Mouse (Mus musculus): ENCODE results near the gene Ptpa. TPM values are rescaled to one million over a fixed set of nuclear protein-coding genes. Genes with fewer than 3 reads are reported as not detected.

Gene Ptpa
- polyA plus RNA-seq, 1 experiment from 2014 or later, result 129 TPM

DNA sequence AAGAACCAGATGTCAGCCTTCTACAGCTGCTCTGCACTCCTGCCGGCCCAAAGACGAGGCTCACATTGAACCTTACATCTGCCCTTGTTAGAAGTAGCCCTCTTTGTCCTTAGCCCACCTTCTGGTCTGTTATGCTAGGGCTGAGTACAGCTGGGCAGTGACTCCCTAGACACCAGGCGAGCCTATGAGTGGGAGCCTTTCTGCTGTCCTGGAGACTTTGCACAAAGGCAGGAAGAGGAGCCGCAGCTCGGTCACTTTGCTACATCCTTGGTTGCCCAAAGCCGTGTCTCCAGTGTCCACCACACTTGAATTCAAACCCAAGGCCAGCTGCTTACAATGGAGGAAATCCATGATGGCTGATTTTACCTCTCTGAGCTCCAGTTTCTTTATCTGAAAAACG, 32.5 kb downstream of the Ptpa start:
- no peak overlapping the region for H3K9ac ChIP-seq
- no peak for ATAC-seq (ENCODE audit: insufficient read depth)
- no peak overlapping the region for H3K4me3 ChIP-seq (replicated peaks)
- no peaks in the 10 kb centered on the region for H3K27me3 ChIP-seq
- no peak overlapping the region for H3K4me2 ChIP-seq
- H3K4me1 ChIP-seq (replicated peaks), result peaks cover 16% of the 10 kb centered on the region
- H3K27ac ChIP-seq (replicated peaks), result no peak overlapping the region
- H3K9me3 ChIP-seq (replicated peaks), result 0 out of 2 replicates have a peak, but pooled peaks cover 6% of the 10 kb centered on the region
- WGBS (ENCODE audit: insufficient replicate concordance), result 93% methylated on average over 7 of the region's 7 CpGs
- peaks cover 78% of the 10 kb centered on the region for H3K36me3 ChIP-seq (replicated peaks)

DNA sequence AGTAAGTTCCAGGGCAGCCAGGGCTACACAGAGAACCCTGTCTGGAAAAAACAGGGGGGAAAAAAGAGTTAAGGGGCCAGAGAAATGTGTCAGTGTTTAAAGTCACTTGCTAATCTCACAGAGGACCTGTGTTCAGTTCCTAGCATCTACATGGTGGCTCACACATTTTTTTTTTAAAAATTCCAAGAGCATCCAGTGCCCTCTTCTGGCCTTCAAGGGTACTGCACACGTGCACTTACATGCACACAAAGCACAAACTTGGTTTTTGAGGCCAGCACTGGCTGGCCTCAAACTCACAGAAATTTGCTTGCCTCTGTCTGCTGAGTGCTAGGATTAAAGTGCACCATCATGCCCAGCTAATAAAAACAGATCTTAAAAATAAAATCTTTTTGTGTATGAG, 34.7 kb downstream of the Ptpa start:
- Histone ChIP-seq H3K9me3 (replicated peaks) (0 out of 2 replicates have a peak, but pooled peaks cover 6% of the 10 kb centered on the region), H3K4me1 (replicated peaks) (peaks cover 5% of the 10 kb centered on the region; the same call in 1 of the 2 replicates), H3K9ac (no peak overlapping the region), H3K27me3 (no peaks in the 10 kb centered on the region), H3K4me2 (no peak overlapping the region), H3K36me3 (replicated peaks) (peaks cover 62% of the 10 kb centered on the region), H3K27ac (replicated peaks) (no peak overlapping the region), H3K4me3 (replicated peaks) (no peak overlapping the region)
- ATAC-seq (ENCODE audit: insufficient read depth), result no peak
- 63% methylated on average over 1 of the region's 1 CpGs for WGBS (ENCODE audit: insufficient replicate concordance)

DNA sequence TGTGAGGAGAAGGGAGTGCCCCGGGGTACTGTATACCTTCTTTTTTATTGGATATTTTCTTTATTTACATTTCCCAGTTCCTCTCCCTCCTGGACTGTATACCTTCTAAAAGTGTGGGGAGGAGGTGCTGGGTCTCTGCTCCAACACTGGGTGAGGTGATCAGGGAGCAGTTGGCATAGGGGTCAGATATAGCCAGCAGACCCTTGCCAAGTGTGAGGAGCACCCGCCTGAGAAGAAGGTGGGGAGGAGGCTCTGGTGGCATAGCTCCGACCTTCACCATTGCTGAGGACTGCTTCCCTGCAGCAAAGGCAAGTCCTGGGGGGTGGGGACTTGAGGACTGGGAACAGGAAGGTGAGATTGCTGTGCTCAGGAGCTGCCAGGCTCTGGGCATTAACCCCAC, 35.7 kb downstream of the Ptpa start:
- no peak overlapping the region for H3K4me3 ChIP-seq (replicated peaks)
- H3K9me3 ChIP-seq (replicated peaks), result 0 out of 2 replicates have a peak, but pooled peaks cover 6% of the 10 kb centered on the region
- WGBS (ENCODE audit: insufficient replicate concordance), result 81% methylated on average over 3 of the region's 3 CpGs
- peaks cover 52% of the 10 kb centered on the region for H3K36me3 ChIP-seq (replicated peaks)
- no peak overlapping the region for H3K27ac ChIP-seq (replicated peaks)
- 0 out of 2 replicates have a peak, but pooled peaks cover 2% of the 10 kb centered on the region for H3K4me1 ChIP-seq (replicated peaks)
- no peak for ATAC-seq (ENCODE audit: insufficient read depth)
- no peaks in the 10 kb centered on the region for H3K27me3 ChIP-seq
- H3K9ac ChIP-seq, result no peak overlapping the region
- no peak overlapping the region for H3K4me2 ChIP-seq

DNA sequence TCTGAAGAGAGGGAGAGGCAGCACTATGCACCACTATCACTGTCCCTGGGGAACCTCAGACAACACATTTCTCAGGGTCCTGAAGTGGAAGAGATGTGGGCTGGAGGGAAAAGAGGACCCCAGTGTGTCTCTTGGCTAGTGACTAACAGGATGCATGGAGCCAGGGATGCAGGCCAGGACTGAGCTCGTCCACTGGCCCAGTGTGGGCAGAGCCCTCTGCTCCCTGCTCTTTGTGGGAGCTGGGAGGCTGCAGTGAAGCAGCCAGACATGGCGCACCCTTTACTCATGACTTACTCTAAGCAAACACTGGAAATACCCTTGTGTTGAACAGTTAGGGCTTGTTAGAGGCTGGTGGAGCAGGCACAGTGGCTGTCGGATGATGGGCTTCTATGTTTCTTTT, 37.7 kb downstream of the Ptpa start:
- 0 out of 2 replicates have a peak, but pooled peaks cover 6% of the 10 kb centered on the region for H3K9me3 ChIP-seq (replicated peaks)
- H3K27ac ChIP-seq (replicated peaks), result no peak overlapping the region
- H3K36me3 ChIP-seq (replicated peaks), result peaks cover 31% of the 10 kb centered on the region
- H3K4me1 ChIP-seq (replicated peaks), result no peaks in the 10 kb centered on the region
- WGBS (ENCODE audit: insufficient replicate concordance), result 84% methylated on average over 3 of the region's 3 CpGs
- no peak overlapping the region for H3K4me3 ChIP-seq (replicated peaks)
- H3K27me3 ChIP-seq, result no peaks in the 10 kb centered on the region
- ATAC-seq (ENCODE audit: insufficient read depth), result no peak
- H3K4me2 ChIP-seq, result no peak overlapping the region
- no peak overlapping the region for H3K9ac ChIP-seq

DNA sequence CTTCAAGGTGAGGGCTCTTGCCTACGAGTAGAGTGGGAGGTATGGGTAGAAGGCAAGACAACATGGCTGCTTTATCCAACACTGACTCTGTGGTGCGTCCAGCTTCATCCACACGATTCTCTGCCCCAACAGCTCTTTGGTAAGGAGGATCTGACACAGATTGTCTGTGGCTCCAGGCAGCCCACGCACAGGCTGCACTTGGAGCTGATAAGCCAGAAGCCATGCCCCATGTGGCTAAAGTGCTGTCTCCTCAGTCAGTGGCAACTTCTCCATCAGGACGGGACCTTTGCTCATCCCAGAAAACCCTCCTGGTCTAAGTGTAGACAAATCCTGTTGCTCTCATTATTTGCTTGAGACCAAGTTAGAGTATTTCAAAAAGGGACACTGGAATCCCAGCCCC, 38.7 kb downstream of the Ptpa start:
- Histone ChIP-seq H3K4me1 (replicated peaks) (no peaks in the 10 kb centered on the region), H3K27me3 (no peaks in the 10 kb centered on the region), H3K4me2 (no peak overlapping the region), H3K9me3 (replicated peaks) (0 out of 2 replicates have a peak, but pooled peaks cover 3% of the 10 kb centered on the region), H3K9ac (no peak overlapping the region), H3K27ac (replicated peaks) (no peak overlapping the region), H3K4me3 (replicated peaks) (no peak overlapping the region), H3K36me3 (replicated peaks) (peaks cover 26% of the 10 kb centered on the region)
- WGBS (ENCODE audit: insufficient replicate concordance), result 36% methylated on average over 5 of the region's 5 CpGs
- ATAC-seq (ENCODE audit: insufficient read depth), result no peak

DNA sequence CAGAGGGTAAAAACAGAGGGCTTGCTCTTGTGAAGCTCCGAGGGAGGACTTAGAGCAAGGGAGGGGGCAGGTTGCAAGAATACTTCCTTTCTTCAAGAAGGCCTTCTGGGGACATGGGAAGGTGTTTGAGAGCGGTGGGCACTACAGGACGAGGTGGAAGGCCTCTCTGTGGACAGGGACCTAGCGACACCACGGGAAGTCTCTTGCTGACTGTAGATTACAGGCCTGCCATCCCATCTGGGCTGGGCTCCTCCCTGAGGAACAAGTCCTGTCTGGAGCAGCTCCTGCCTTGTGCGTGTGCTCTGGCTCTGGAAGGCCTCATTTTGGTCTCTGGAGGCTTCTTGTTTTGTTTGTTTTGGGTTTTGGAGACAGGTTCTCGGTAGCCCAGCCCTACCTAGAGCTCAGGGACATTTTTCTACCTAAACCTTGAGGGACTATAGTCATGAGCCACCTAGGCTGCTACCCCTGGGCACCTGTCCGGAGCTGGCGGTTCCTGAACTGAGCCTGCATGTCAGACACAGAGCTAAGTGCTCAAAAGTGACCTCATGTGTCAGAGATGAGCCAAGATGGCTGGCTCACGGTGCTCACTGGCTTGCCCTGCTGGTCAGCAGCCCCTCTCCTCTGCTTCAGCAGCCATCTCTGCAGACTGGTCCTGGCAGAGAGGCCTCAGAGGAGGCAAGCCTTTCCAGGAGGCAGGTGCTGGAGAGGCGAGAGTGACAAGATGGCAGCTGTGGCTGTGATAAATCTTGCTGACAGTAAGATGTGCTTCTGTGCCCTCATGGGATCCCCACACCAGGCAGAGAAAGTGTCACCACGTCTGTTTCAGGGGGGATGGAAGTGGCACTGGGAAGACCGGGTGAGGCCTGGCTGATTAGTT, 40.5 kb downstream of the Ptpa start:
- no peak overlapping the region for H3K27ac ChIP-seq (replicated peaks)
- WGBS (ENCODE audit: insufficient replicate concordance), result 64% methylated on average over 13 of the region's 13 CpGs
- ATAC-seq (ENCODE audit: insufficient read depth), result no peak

DNA sequence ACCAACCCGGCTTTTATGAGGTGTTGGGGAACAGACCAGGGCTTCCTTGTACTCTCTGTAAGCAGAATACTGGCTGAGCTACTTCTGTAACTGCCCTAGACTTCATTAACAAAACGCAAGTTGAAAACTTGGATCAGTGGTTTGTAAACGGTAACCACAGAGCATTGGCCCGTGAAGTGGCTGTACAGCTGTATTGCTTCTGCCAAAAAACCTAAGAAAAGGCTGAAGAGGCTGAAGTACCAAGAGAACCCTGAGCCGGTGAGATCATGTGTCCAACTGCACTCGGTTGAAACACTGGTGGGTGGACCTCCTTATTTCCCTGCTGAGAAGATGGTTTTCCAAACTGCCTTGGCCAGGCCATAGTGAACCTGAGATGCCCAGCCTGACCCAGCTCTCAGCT, 42.5 kb downstream of the Ptpa start:
- Histone ChIP-seq H3K4me3 (replicated peaks) (no peak overlapping the region), H3K9me3 (replicated peaks) (no peaks in the 10 kb centered on the region), H3K27ac (replicated peaks) (no peak overlapping the region), H3K27me3 (no peaks in the 10 kb centered on the region), H3K4me1 (replicated peaks) (peaks cover 6% of the 10 kb centered on the region), H3K9ac (no peak overlapping the region), H3K36me3 (replicated peaks) (peaks cover 10% of the 10 kb centered on the region; the same call in 1 of the 2 replicates), H3K4me2 (no peak overlapping the region)
- 78% methylated on average over 6 of the region's 6 CpGs for WGBS (ENCODE audit: insufficient replicate concordance)
- ATAC-seq (ENCODE audit: insufficient read depth), result no peak

More for the DNA sequence above, 40.5 kb downstream of the Ptpa start:
- Histone ChIP-seq H3K4me1 (replicated peaks) (no peaks in the 10 kb centered on the region), H3K9ac (no peak overlapping the region), H3K4me2 (no peak overlapping the region), H3K9me3 (replicated peaks) (no peaks in the 10 kb centered on the region), H3K36me3 (replicated peaks) (peaks cover 11% of the 10 kb centered on the region; the same call in 1 of the 2 replicates), H3K27me3 (no peaks in the 10 kb centered on the region), H3K4me3 (replicated peaks) (no peak overlapping the region)

DNA sequence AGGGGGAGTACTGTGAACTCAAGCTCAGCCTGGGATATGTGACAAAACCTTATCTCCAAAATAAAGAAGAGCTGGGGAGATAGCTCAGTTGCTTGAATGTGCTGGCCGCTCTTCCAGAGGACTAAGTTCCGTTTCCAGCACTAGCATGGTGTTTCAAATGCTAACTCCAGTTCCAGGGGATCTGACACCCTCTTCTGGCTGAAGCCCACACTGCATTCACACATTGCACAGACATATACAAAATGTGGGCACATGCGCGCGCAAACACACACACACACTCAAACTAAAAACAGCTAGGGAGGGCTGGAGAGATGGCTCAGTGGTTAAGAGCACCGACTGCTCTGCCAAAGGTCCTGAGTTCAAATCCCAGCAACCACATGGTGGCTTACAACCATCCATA, 43.4 kb downstream of the Ptpa start:
- Histone ChIP-seq H3K9ac (no peak overlapping the region), H3K27ac (replicated peaks) (no peak overlapping the region), H3K4me1 (replicated peaks) (peaks cover 14% of the 10 kb centered on the region), H3K4me2 (no peak overlapping the region), H3K27me3 (no peaks in the 10 kb centered on the region), H3K4me3 (replicated peaks) (no peak overlapping the region), H3K9me3 (replicated peaks) (no peaks in the 10 kb centered on the region), H3K36me3 (replicated peaks) (0 out of 2 replicates have a peak, but pooled peaks cover 5% of the 10 kb centered on the region)
- ATAC-seq (ENCODE audit: insufficient read depth), result no peak
- WGBS (ENCODE audit: insufficient replicate concordance), result 82% methylated on average over 6 of the region's 6 CpGs

DNA sequence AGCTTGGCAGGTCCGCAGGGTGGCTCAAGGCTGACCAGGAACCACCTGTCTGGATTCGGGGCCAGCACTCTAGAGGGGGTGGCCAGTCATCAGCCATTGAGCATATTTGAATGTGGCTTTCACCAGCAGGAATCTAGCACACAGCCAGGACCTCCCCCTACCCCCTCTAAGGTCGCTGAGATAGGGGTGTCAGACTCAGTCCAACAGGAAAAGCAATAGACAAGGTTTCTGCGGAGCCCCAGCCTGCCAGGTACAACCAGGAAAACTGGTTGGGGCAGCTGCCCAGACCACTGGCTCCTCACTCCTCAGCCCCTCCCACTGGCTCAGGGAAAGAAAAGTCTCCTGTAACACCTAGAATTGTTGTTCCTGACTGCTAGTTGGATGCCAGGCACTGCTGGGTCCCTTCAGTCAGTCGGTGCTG, 47.5 kb downstream of the Ptpa start:
- ATAC-seq (ENCODE audit: insufficient read depth), result 0 out of 2 replicates have a peak, but pooled peaks have one; percentile 1
- H3K4me2 ChIP-seq, result peak overlapping the region; percentile 61
- H3K4me1 ChIP-seq (replicated peaks), result peaks cover 19% of the 10 kb centered on the region
- H3K9ac ChIP-seq, result peak overlapping the region; percentile 3; the same call in 1 of the 2 replicates
- H3K27me3 ChIP-seq, result peaks cover 13% of the 10 kb centered on the region
- WGBS (ENCODE audit: insufficient replicate concordance), result 18% methylated on average over 5 of the region's 5 CpGs
- 0 out of 2 replicates have a peak, but pooled peaks cover 5% of the 10 kb centered on the region for H3K36me3 ChIP-seq (replicated peaks)
- no peaks in the 10 kb centered on the region for H3K9me3 ChIP-seq (replicated peaks)
- H3K4me3 ChIP-seq (replicated peaks), result peak overlapping the region; percentile 54
- H3K27ac ChIP-seq (replicated peaks), result peak overlapping the region; percentile 61; the same call in 1 of the 2 replicates

DNA sequence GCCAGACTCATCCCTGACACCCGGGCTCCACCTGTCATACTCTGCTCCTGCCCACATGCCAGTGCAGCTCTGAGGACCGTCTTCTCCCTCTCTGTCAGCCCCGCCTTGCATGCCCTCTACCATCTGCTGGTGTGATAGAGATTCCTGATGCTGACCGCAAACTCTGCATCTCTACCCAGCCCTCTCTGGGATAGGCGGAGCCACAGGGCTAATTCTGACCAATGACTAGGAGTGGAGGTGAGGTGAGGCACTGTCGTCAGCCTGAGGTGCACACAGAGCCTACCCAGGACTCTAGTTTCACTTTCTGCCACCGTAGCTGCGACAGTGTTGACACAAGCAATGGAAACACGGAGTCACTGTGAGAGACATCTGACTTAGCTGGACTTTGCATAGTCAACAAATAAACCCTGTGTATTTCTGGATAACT, 48.1 kb downstream of the Ptpa start:
- 0 out of 2 replicates have a peak, but pooled peaks cover 4% of the 10 kb centered on the region for H3K36me3 ChIP-seq (replicated peaks)
- whole genome bisulfite sequencing (ENCODE audit: insufficient replicate concordance), result under 1% methylated on average over 9 of the region's 9 CpGs
- H3K27ac ChIP-seq (replicated peaks), result peak overlapping the region; percentile 61; the same call in 1 of the 2 replicates
- H3K4me3 ChIP-seq (replicated peaks), result peak overlapping the region; percentile 54
- H3K27me3 ChIP-seq, result peaks cover 18% of the 10 kb centered on the region
- peaks cover 19% of the 10 kb centered on the region for H3K4me1 ChIP-seq (replicated peaks)
- ATAC-seq (ENCODE audit: insufficient read depth), result peak; percentile 94
- H3K4me2 ChIP-seq, result peak overlapping the region; percentile 61
- H3K9me3 ChIP-seq (replicated peaks), result no peaks in the 10 kb centered on the region
- H3K9ac ChIP-seq, result peak overlapping the region; percentile 3; the same call in 1 of the 2 replicates

DNA sequence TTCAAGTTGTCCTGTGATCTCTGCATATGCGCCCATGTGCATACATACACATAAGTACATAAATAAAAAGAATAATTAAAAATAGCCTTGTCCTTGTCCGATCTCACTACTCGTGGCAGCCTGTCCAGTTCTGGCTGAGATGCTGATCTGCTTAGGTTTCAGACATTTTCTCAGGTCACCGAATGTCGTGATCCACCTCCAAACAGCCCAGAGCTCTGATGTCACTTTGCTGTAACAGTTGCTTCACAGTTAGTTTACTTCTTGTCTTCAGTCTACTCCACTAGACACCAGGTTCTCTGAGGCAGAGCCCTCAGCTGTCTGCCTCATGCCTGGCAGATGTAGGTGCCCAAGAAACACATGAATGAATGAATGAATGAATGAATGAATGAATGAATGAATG, 48.6 kb downstream of the Ptpa start:
- 37% methylated on average over 5 of the region's 5 CpGs for WGBS (ENCODE audit: insufficient replicate concordance)
- no peak for ATAC-seq (ENCODE audit: insufficient read depth)
- Histone ChIP-seq H3K36me3 (replicated peaks) (no peaks in the 10 kb centered on the region), H3K27ac (replicated peaks) (peak overlapping the region; percentile 43; the same call in 1 of the 2 replicates), H3K4me1 (replicated peaks) (peaks cover 19% of the 10 kb centered on the region), H3K4me3 (replicated peaks) (peak overlapping the region; percentile 54), H3K9ac (peak overlapping the region; percentile 3; the same call in 1 of the 2 replicates), H3K4me2 (peak overlapping the region; percentile 61), H3K9me3 (replicated peaks) (no peaks in the 10 kb centered on the region), H3K27me3 (peaks cover 23% of the 10 kb centered on the region)
